8 mouse cellular contexts compared by ENCODE assay signal in genomic region chr3:67572918-67573317, GRCm38 (mm10). TPM values are rescaled to one million over a fixed set of nuclear protein-coding genes. Genes with fewer than 3 reads are reported as not detected.
DNase-seq lines count a peak whose midpoint lies in the region; ATAC-seq lines count a peak whose summit lies in the region.

No protein-coding gene starts in this region.

- peak; percentile 75 for ATAC-seq in erythroid progenitor cell, adult 5-6 weeks (replicated peaks; ENCODE audit: low FRiP score, poor library complexity, severe bottlenecking)
- ATAC-seq in stomach, embryonic 14.5 days (ENCODE audit: insufficient number of reproducible peaks, insufficient read depth, low FRiP score, low read depth): 0 out of 2 replicates have a peak, but pooled peaks have one; percentile 39

- H3K36me3 ChIP-seq in stomach, embryonic 14.5 days (ENCODE audit: control insufficient read depth, insufficient read depth, low read length): no peaks in the 10 kb centered on the region

- H3K9me3 ChIP-seq in stomach, embryonic 14.5 days (ENCODE audit: control insufficient read depth, low read depth, low read length): no peaks in the 10 kb centered on the region

- peak; percentile 12 for DNase-seq in ovary, postnatal 14 days (ENCODE audit: low spot score)
- DNase-seq in ovary, adult 18-20 months (ENCODE audit: low spot score): no peak
- peak; percentile 77 for DNase-seq in ZHBTc4 (ENCODE audit: low read depth, low spot score)
- DNase-seq in kidney, adult 9 months: peak; percentile 38
- DNase-seq in lung, postnatal 10 days: peak; percentile 44
- DNase-seq in layer of hippocampus, adult 8-10 months (ENCODE audit: low spot score in 2 of 2): no peak

- no peak overlapping the region for H3K27ac ChIP-seq in stomach, embryonic 14.5 days (ENCODE audit: low read length)

- no peak overlapping the region for H3K4me3 ChIP-seq in stomach, embryonic 14.5 days (ENCODE audit: low read depth, low read length)

- H3K27me3 ChIP-seq in stomach, embryonic 14.5 days (ENCODE audit: control insufficient read depth, insufficient read depth, low read length): no peaks in the 10 kb centered on the region

- 64% methylated on average over 4 of the region's 4 CpGs for WGBS in stomach, embryonic 14.5 days

- no peak overlapping the region for H3K4me2 ChIP-seq in stomach, embryonic 14.5 days (replicated peaks; ENCODE audit: low read depth, low read length)

- no peak overlapping the region for H3K9ac ChIP-seq in stomach, embryonic 14.5 days (replicated peaks; ENCODE audit: low read depth, low read length)

- no peaks in the 10 kb centered on the region for H3K4me1 ChIP-seq in stomach, embryonic 14.5 days (ENCODE audit: control insufficient read depth, insufficient read depth, low read length)

RNA-seq across cellular contexts. Expression of gene Mfsd1, which starts 9.6 kb away (rescaled TPM):
- total RNA-seq in erythroid progenitor cell, adult 5-6 weeks (2015; ENCODE audit: low replicate concordance): 19.5 and 23.1 TPM in 2 replicates
- total RNA-seq in erythroid progenitor cell, adult 5-6 weeks (2017; ENCODE audit: low replicate concordance): 42.1 and 46.1 TPM in 2 replicates
- 48.8 and 53.5 TPM in 2 replicates for polyA plus RNA-seq in stomach, embryonic 14.5 days (2014; fragmentation: Nextera tagmentation; extraction: Ambion mirVana)
- total RNA-seq in layer of hippocampus, adult 8-10 months (2022): 10 to 100 TPM; 38.6 to 63.2 (median 46.6) TPM

RNA-seq across cellular contexts. Expression of gene Rarres1, which starts 57.6 kb away (rescaled TPM):
- total RNA-seq in erythroid progenitor cell, adult 5-6 weeks (2015; ENCODE audit: low replicate concordance): not detected in 2 replicates
- not detected in 2 replicates for total RNA-seq in erythroid progenitor cell, adult 5-6 weeks (2017; ENCODE audit: low replicate concordance)
- 2.0 TPM in 2 replicates for polyA plus RNA-seq in stomach, embryonic 14.5 days (2014; fragmentation: Nextera tagmentation; extraction: Ambion mirVana)
- total RNA-seq in layer of hippocampus, adult 8-10 months (2022): 1 to 10 TPM; 1.4 to 1.7 (median 1.6) TPM

Comparison
In these comparisons a context has a peak if more than half of its experiments do, and no peak if none do; other contexts are left out.
1. DNase-seq: peak in ovary, postnatal 14 days (single experiment), ZHBTc4 (single experiment), kidney, adult 9 months (single experiment) and lung, postnatal 10 days (single experiment); none in ovary, adult 18-20 months (single experiment) and layer of hippocampus, adult 8-10 months (0 of 2).